Mouse (Mus musculus): ENCODE measurements around the gene Acad12. TPM values are rescaled to one million over a fixed set of nuclear protein-coding genes. Genes with fewer than 3 reads are reported as not detected.
A peak's percentile ranks its signal among the peaks of the same experiment; 100 is the strongest.

The Acad12 gene
- polyA plus RNA-seq, 1 experiment from 2014 or later, result 2.0 TPM

DNA sequence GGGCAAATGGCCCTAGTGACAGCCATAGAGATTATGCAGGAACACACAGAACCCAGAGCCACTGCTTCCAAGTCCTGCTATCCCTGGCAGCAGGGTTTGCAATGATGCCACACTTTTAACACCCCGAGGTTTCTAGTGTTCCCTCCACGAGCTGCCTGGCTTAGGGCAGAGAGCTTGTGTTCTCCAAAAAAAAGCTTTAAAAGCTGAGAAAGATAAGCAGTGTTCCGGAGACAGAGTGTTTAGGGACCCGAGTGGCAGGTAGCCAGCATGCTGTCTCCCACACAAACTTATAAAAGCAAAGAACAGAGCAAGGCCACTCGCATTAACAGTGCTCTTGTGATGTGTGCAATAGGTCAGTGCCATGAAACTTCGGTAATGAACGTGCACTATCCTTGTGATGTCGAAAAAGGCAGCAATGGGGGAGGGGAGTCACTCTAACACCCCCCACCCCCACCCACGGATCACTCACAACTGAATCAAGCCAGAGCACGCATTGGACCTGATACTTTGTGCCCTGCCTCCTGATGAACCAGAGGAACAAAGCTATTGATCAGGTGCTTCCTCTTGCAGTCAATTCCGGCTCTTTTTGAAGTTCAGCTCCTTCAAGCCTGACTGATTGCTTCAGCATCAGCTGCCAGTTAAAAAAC lies 27.2 kb downstream of the Acad12 start:
- H3K9ac ChIP-seq (ENCODE audit: low read depth, low read length), result no peak overlapping the region

DNA sequence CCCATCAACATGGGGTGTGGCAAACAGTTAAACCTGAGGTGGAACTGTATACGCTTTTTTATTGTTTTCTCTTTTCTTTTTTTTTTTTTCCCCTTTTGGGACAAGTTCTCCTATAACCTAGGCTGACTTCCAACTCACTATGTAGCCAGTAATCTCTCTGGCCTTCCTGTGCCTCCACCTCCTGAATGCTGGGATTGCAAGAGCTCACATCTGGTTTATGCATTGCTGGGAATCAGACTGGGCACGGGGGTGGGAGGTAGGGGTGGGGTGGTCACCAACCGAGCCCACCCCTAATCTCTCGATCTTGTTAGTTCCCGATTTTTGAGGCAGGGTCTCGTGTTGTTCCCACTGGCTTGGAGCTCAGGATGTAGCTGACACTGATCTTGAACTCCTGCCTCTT lies 28.8 kb downstream of the Acad12 start:
- H3K9me3 ChIP-seq (ENCODE audit: control insufficient read depth, low read length), result no peaks in the 10 kb centered on the region
- H3K9ac ChIP-seq (ENCODE audit: low read depth, low read length), result no peak overlapping the region
- H3K36me3 ChIP-seq (ENCODE audit: control insufficient read depth, insufficient read depth, low read length), result no peaks in the 10 kb centered on the region
- no peak overlapping the region for H3K4me2 ChIP-seq (ENCODE audit: low read length)
- H3K27ac ChIP-seq (ENCODE audit: low read depth, low read length), result no peak overlapping the region
- H3K4me1 ChIP-seq (ENCODE audit: control insufficient read depth, insufficient read depth, low read depth, low read length), result peaks cover 14% of the 10 kb centered on the region
- no peak overlapping the region for H3K4me3 ChIP-seq (ENCODE audit: low read length)
- WGBS, result 87% methylated on average over 6 of the region's 6 CpGs
- H3K27me3 ChIP-seq (replicated peaks; ENCODE audit: control insufficient read depth, insufficient read depth, low read length), result no peaks in the 10 kb centered on the region
- ATAC-seq, result no peak

More for the DNA sequence above, 27.2 kb downstream of the Acad12 start:
- peaks cover 14% of the 10 kb centered on the region for H3K4me1 ChIP-seq (ENCODE audit: control insufficient read depth, insufficient read depth, low read depth, low read length)
- no peaks in the 10 kb centered on the region for H3K27me3 ChIP-seq (replicated peaks; ENCODE audit: control insufficient read depth, insufficient read depth, low read length)
- no peak for ATAC-seq
- no peak overlapping the region for H3K4me3 ChIP-seq (ENCODE audit: low read length)
- 77% methylated on average over 11 of the region's 11 CpGs for WGBS
- H3K9me3 ChIP-seq (ENCODE audit: control insufficient read depth, low read length), result no peaks in the 10 kb centered on the region
- no peak overlapping the region for H3K27ac ChIP-seq (ENCODE audit: low read depth, low read length)
- H3K4me2 ChIP-seq (ENCODE audit: low read length), result peak overlapping the region; percentile 8
- no peaks in the 10 kb centered on the region for H3K36me3 ChIP-seq (ENCODE audit: control insufficient read depth, insufficient read depth, low read length)

DNA sequence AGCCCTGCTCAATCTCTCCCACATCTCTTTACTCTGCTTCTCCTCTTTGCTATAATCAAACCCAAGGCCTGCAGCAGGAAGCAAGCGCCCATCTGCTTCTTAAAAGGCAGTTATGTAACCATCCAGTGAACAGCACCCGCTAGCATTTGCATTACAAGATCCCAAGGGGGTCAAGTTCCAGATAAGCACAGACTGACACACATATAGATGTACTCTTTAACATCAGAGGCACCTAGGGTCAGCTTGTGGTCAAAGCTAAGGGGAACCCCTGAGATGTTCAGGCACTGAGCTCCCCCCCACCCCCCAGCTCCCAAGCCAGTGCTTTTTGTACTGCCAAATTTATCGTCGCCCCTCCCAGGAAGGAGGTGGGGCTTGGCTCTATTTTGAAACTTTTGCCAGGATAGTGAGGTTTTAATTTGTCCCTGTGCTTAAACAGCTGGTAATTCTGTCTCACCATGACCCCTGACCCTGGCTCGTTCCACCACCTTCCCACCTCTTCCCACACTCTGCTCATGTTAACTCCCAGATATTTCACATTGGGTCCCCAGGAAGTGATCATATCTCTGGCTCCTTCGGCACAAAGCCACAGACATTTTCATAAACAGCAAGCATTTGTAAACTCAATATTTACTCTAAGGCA lies 32.2 kb downstream of the Acad12 start:
- no peaks in the 10 kb centered on the region for H3K36me3 ChIP-seq (ENCODE audit: control insufficient read depth, insufficient read depth, low read length)
- H3K27me3 ChIP-seq (replicated peaks; ENCODE audit: control insufficient read depth, insufficient read depth, low read length), result no peaks in the 10 kb centered on the region
- no peaks in the 10 kb centered on the region for H3K4me1 ChIP-seq (ENCODE audit: control insufficient read depth, insufficient read depth, low read depth, low read length)
- H3K4me3 ChIP-seq (ENCODE audit: low read length), result no peak overlapping the region
- WGBS, result 78% methylated on average over 6 of the region's 6 CpGs
- no peak overlapping the region for H3K27ac ChIP-seq (ENCODE audit: low read depth, low read length)
- no peak for ATAC-seq
- no peak overlapping the region for H3K4me2 ChIP-seq (ENCODE audit: low read length)
- H3K9me3 ChIP-seq (ENCODE audit: control insufficient read depth, low read length), result no peaks in the 10 kb centered on the region
- no peak overlapping the region for H3K9ac ChIP-seq (ENCODE audit: low read depth, low read length)

DNA sequence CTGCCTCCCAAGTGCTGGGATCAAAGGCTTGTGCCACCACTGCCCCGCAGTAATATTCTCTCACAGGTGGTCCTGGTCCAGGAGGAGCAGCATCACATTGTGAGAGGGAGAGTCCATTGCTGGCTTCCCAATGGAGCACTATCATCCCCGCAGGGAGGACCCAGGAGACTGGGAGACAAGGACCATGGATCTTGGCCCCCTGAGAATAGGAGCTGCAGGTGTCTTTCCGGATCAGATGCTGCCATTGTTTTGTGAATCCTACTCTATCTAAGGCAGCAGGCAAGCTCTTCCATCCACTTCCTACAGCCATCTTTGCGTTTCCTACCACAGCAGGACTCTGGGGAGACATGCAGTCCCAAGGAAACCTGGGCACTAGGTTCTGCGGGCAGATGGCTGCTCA lies 33.0 kb downstream of the Acad12 start:
- 86% methylated on average over 5 of the region's 5 CpGs for WGBS
- no peak overlapping the region for H3K4me2 ChIP-seq (ENCODE audit: low read length)
- no peak overlapping the region for H3K9ac ChIP-seq (ENCODE audit: low read depth, low read length)
- H3K36me3 ChIP-seq (ENCODE audit: control insufficient read depth, insufficient read depth, low read length), result no peaks in the 10 kb centered on the region
- no peak overlapping the region for H3K27ac ChIP-seq (ENCODE audit: low read depth, low read length)
- no peaks in the 10 kb centered on the region for H3K27me3 ChIP-seq (replicated peaks; ENCODE audit: control insufficient read depth, insufficient read depth, low read length)
- no peak for ATAC-seq
- no peaks in the 10 kb centered on the region for H3K4me1 ChIP-seq (ENCODE audit: control insufficient read depth, insufficient read depth, low read depth, low read length)
- no peaks in the 10 kb centered on the region for H3K9me3 ChIP-seq (ENCODE audit: control insufficient read depth, low read length)
- no peak overlapping the region for H3K4me3 ChIP-seq (ENCODE audit: low read length)

DNA sequence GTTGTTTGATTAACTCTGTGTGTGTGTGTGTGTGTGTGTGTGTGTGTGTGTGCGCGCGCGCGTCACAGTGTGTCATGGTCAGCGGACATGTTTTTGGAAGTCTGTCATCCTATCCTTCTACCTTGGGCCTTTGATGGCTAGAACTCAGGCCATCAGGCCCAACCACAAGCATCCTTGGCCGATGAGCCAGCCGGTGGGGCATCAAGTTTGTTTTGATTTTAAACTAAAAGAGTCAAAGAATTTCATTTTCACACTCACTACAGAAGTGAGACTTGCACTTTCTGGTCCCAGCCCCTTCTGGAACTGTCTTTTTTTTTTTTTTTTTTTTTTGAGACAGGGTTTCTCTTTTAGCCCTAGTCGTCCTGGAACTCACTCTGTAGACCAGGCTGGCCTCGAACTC lies 33.7 kb downstream of the Acad12 start:
- no peaks in the 10 kb centered on the region for H3K9me3 ChIP-seq (ENCODE audit: control insufficient read depth, low read length)
- H3K36me3 ChIP-seq (ENCODE audit: control insufficient read depth, insufficient read depth, low read length), result no peaks in the 10 kb centered on the region
- no peak overlapping the region for H3K27ac ChIP-seq (ENCODE audit: low read depth, low read length)
- WGBS, result 96% methylated on average over 10 of the region's 10 CpGs
- no peak overlapping the region for H3K4me2 ChIP-seq (ENCODE audit: low read length)
- no peak overlapping the region for H3K4me3 ChIP-seq (ENCODE audit: low read length)
- no peaks in the 10 kb centered on the region for H3K27me3 ChIP-seq (replicated peaks; ENCODE audit: control insufficient read depth, insufficient read depth, low read length)
- H3K9ac ChIP-seq (ENCODE audit: low read depth, low read length), result no peak overlapping the region
- H3K4me1 ChIP-seq (ENCODE audit: control insufficient read depth, insufficient read depth, low read depth, low read length), result no peaks in the 10 kb centered on the region
- no peak for ATAC-seq

DNA sequence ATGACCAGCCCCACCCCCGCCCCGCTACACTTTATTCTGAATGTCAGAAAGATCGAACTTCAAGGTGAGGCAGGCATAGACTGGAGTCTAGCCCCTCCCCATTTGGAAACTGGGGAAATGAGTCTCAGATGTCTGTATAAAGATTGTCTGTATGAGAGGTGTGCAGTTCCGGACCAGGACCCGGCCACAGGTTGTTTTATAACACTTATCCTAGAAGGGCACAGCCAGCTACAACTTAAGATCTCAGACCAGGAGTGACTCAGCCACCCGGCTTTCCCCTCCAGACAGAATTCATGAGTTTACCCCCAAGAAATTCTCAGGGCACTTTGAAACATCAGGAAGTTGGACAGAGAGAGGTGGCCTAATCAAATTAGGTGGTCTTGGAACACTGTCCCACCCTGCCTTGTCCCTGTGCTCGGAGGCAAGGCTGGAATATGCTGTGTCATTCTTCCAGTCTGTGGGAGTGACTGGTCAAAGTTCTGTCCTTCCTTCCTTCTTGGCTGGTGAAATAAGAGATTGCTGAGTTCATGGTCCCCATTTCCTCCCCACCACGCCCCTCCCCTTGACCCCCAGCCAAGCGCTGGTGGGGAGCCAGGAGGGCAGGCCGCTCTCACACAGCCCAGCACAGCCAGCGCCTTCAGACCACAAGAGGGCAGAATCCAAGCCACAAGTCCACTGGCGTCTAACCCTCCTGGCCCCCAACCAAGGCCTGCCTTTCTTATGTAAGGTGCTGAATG lies 34.8 kb downstream of the Acad12 start:
- no peaks in the 10 kb centered on the region for H3K27me3 ChIP-seq (replicated peaks; ENCODE audit: control insufficient read depth, insufficient read depth, low read length)
- peak; percentile 83 for ATAC-seq
- peaks cover 8% of the 10 kb centered on the region for H3K36me3 ChIP-seq (ENCODE audit: control insufficient read depth, insufficient read depth, low read length)
- no peak overlapping the region for H3K4me2 ChIP-seq (ENCODE audit: low read length)
- no peaks in the 10 kb centered on the region for H3K9me3 ChIP-seq (ENCODE audit: control insufficient read depth, low read length)
- 54% methylated on average over 12 of the region's 12 CpGs for WGBS
- no peak overlapping the region for H3K4me3 ChIP-seq (ENCODE audit: low read length)
- H3K9ac ChIP-seq (ENCODE audit: low read depth, low read length), result no peak overlapping the region
- H3K27ac ChIP-seq (ENCODE audit: low read depth, low read length), result 0 out of 2 replicates have a peak overlapping the region, but pooled peaks have one; percentile 29
- H3K4me1 ChIP-seq (ENCODE audit: control insufficient read depth, insufficient read depth, low read depth, low read length), result no peaks in the 10 kb centered on the region

DNA sequence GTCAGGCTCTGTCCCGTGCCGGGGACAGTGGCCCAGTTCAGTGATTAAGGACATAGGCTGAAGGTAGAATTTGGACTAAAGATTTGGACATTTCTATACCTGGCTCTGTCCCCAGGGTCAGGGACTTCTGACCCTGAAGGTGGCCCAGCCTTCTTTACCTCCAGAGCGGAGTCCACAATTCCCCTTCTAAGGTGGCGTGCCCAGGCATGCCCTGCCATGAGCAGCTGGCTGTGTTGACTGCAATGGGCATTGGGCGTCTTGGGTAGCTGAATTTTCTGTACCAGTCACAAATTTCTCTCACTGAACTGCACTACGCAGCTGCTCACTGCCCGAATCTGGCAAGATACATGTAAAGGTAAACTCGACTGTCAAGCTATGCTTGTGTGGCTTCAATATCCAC lies 36.8 kb downstream of the Acad12 start:
- peaks cover 11% of the 10 kb centered on the region for H3K36me3 ChIP-seq (ENCODE audit: control insufficient read depth, insufficient read depth, low read length)
- H3K27ac ChIP-seq (ENCODE audit: low read depth, low read length), result no peak overlapping the region
- no peak for ATAC-seq
- H3K9me3 ChIP-seq (ENCODE audit: control insufficient read depth, low read length), result no peaks in the 10 kb centered on the region
- H3K9ac ChIP-seq (ENCODE audit: low read depth, low read length), result no peak overlapping the region
- no peaks in the 10 kb centered on the region for H3K27me3 ChIP-seq (replicated peaks; ENCODE audit: control insufficient read depth, insufficient read depth, low read length)
- 92% methylated on average over 8 of the region's 8 CpGs for WGBS
- no peaks in the 10 kb centered on the region for H3K4me1 ChIP-seq (ENCODE audit: control insufficient read depth, insufficient read depth, low read depth, low read length)
- H3K4me2 ChIP-seq (ENCODE audit: low read length), result no peak overlapping the region
- no peak overlapping the region for H3K4me3 ChIP-seq (ENCODE audit: low read length)

DNA sequence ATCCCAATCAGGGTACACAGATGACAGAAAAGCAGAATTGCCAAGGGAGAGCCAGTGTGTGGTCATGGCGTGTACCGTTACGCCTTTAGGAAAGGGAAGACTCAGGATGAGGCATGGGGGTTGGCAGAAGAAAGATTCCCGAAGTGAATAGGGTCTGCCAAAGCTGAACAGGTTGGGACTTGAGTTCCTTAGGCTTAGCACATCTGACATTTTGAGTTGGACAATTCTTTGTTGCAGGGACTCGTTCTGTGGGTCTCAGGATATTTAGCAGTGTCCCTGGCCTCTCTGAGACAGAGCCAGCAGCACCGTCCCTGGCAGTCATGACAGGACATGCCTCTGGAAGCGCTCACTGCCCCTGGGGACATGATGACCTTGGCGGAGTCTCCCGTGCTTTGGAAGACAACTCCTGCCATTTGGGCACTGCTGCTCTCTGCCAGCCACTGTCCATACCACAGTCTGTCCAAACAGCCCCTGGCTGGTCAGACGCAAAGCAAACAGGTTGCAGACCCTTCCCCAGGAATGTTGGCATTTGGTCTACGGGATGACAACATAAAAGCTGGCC lies 41.7 kb downstream of the Acad12 start:
- Histone ChIP-seq H3K4me1 (ENCODE audit: control insufficient read depth, insufficient read depth, low read depth, low read length) (no peaks in the 10 kb centered on the region), H3K27ac (ENCODE audit: low read depth, low read length) (no peak overlapping the region), H3K9me3 (ENCODE audit: control insufficient read depth, low read length) (no peaks in the 10 kb centered on the region), H3K9ac (ENCODE audit: low read depth, low read length) (no peak overlapping the region), H3K4me2 (ENCODE audit: low read length) (no peak overlapping the region), H3K36me3 (ENCODE audit: control insufficient read depth, insufficient read depth, low read length) (peaks cover 21% of the 10 kb centered on the region), H3K4me3 (ENCODE audit: low read length) (no peak overlapping the region), H3K27me3 (replicated peaks; ENCODE audit: control insufficient read depth, insufficient read depth, low read length) (no peaks in the 10 kb centered on the region)
- WGBS, result 86% methylated on average over 11 of the region's 11 CpGs
- no peak for ATAC-seq

DNA sequence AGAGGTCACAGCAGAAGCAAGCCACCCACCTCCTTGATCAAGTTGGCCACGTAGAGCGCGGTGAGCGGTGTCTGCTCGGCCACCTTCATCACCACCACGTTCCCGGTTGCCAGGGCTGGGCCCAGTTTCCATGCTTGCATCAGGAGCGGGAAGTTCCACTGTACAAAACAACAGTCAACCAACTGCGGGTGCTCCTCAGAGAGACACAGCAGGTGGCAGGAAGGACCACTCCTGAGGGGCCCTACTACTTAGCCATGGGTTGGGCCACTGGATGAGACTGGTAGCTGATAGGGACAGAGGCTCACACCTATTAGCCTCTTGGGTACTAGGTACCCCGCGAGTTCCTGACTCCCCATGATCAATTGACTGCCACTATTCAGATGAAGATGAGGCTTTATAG lies 42.9 kb downstream of the Acad12 start:
- H3K27me3 ChIP-seq (replicated peaks; ENCODE audit: control insufficient read depth, insufficient read depth, low read length), result no peaks in the 10 kb centered on the region
- no peaks in the 10 kb centered on the region for H3K9me3 ChIP-seq (ENCODE audit: control insufficient read depth, low read length)
- no peak for ATAC-seq
- WGBS, result 96% methylated on average over 11 of the region's 11 CpGs
- no peaks in the 10 kb centered on the region for H3K4me1 ChIP-seq (ENCODE audit: control insufficient read depth, insufficient read depth, low read depth, low read length)
- peaks cover 24% of the 10 kb centered on the region for H3K36me3 ChIP-seq (ENCODE audit: control insufficient read depth, insufficient read depth, low read length)
- no peak overlapping the region for H3K4me3 ChIP-seq (ENCODE audit: low read length)
- H3K9ac ChIP-seq (ENCODE audit: low read depth, low read length), result no peak overlapping the region
- H3K27ac ChIP-seq (ENCODE audit: low read depth, low read length), result no peak overlapping the region
- H3K4me2 ChIP-seq (ENCODE audit: low read length), result no peak overlapping the region
